In the genomic region with DNA sequence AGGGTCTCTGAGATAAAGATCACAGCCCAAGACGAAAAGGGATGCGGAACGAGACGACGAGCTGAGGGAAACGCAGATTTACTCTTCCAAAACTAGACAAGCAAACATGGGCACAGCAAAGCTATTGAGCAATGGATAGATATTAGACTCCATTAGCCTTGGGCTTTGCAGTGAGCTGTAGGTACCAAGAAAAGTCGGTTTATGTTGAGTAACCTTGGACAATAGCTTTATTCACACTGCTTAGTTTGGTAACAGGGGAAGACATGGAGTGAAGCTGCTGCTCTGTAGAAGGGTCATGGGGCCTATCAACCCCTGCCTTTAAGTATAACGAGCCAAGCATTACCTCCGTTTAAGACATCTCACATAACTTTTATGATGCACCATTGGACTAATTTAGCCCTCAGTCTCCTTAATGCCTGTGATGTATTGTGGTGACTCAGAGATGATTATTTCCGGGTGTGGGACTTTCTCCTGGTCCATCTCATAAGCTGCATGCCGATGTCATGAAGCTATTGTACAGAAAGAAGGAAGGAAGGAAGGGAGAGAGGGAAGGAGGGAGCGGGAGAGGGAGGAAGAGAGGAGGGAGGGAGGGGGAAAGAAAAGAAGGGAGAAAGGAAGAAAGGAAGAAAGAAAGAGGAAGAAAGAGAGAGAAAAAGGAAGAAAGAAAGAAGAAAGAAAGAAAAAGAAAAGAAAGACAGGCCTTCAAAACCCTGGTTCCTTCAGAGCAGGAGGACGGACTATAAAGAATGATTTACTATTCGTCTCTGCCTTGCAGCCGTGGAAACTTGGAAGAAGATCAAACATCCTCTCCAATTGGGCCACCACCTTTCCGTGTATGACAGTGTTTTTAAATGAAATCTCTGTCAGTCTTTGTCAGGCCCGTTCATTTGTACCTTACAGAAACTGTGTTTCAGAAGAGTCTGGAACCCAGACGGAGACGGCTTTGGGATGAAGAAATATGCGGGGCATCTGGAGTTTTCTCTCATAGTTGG, we compare ENCODE assay signal across 18 mouse cellular contexts. TPM values are rescaled to one million over a fixed set of nuclear protein-coding genes. Genes with fewer than 3 reads are reported as not detected.
DNase-seq lines count a peak whose midpoint lies in the region; ATAC-seq and TF ChIP-seq lines count a peak whose summit lies in the region.
"Had no signal": no experiment of that assay in that cellular context is flagged by ENCODE, and none has a peak within 500 bp of the region (broad histone marks: within the 10 kb centered on the region; RNA-seq: fewer than 3 reads in every experiment).

No protein-coding gene starts in this region.

- ATAC-seq in forebrain, embryonic 14.5 days: no peak
- ATAC-seq in forebrain, embryonic 16.5 days: no peak
- ATAC-seq: liver, postnatal 0 days had no signal

- no peak for TF ChIP-seq CTCF in layer of hippocampus, adult 2 months (conservative IDR thresholded peaks at IDR 0.05)

- DNase-seq in forebrain, embryonic 14.5 days (ENCODE audit: low spot score): peak; percentile 35
- no peak for DNase-seq in layer of hippocampus, adult 2 months (ENCODE audit: low spot score in 2 of 2)
- DNase-seq in layer of hippocampus, postnatal 25 days (ENCODE audit: extremely low spot score in 1 of 2, low spot score in 1 of 2): no peak
- peak; percentile 69 for DNase-seq in 3T3-L1 (ENCODE audit: low read depth, low spot score)
- DNase-seq in fat pad, adult 2 months (ENCODE audit: extremely low read depth, low read depth, low spot score): peak; percentile 73
- no peak for DNase-seq in frontal cortex, postnatal 14 days (ENCODE audit: low spot score in 2 of 2)
- DNase-seq in embryo, embryonic 9.5 days (ENCODE audit: extremely low spot score): no peak
- DNase-seq: adrenal gland, adult 8-10 months; cerebellum, adult 9-11 months; embryo, embryonic 11 days; kidney, adult 11 months; liver, postnatal 0 days; right cerebral cortex, postnatal 14 days had no signal

- WGBS in forebrain, embryonic 14.5 days: 46% methylated on average over 20 of the region's 20 CpGs
- 50% methylated on average over 20 of the region's 20 CpGs for WGBS in forebrain, embryonic 16.5 days

- no peak overlapping the region for H3K27ac ChIP-seq in forebrain, embryonic 14.5 days (ENCODE audit: low read depth, low read length)
- H3K27ac ChIP-seq in forebrain, embryonic 16.5 days (ENCODE audit: low read length): no peak overlapping the region
- H3K27ac ChIP-seq in layer of hippocampus, adult 2 months: peak overlapping the region; percentile 25; the same call in 1 of the 2 replicates
- H3K27ac ChIP-seq: hindbrain, embryonic 15.5 days had no signal

- H3K9me3 ChIP-seq in forebrain, embryonic 14.5 days (replicated peaks; ENCODE audit: control insufficient read depth, low read length): no peaks in the 10 kb centered on the region
- H3K9me3 ChIP-seq in forebrain, embryonic 16.5 days (ENCODE audit: control insufficient read depth, low read length): no peaks in the 10 kb centered on the region
- H3K9me3 ChIP-seq: hindbrain, embryonic 15.5 days had no signal

- H3K4me2 ChIP-seq in forebrain, embryonic 14.5 days (ENCODE audit: low read length): no peak overlapping the region
- H3K4me2 ChIP-seq in forebrain, embryonic 16.5 days (ENCODE audit: low read length): no peak overlapping the region
- H3K4me2 ChIP-seq: hindbrain, embryonic 15.5 days had no signal

- no peak overlapping the region for H3K4me3 ChIP-seq in forebrain, embryonic 14.5 days (ENCODE audit: low read depth, low read length)
- no peak overlapping the region for H3K4me3 ChIP-seq in forebrain, embryonic 16.5 days (replicated peaks; ENCODE audit: low read length)
- H3K4me3 ChIP-seq in layer of hippocampus, adult 2 months: no peak overlapping the region
- H3K4me3 ChIP-seq: hindbrain, embryonic 15.5 days had no signal

- 0 out of 2 replicates have a peak, but pooled peaks cover 3% of the 10 kb centered on the region for H3K27me3 ChIP-seq in forebrain, embryonic 14.5 days (replicated peaks; ENCODE audit: control insufficient read depth, insufficient read depth, low read length)
- no peaks in the 10 kb centered on the region; the same call in 1 of the 2 replicates for H3K27me3 ChIP-seq in forebrain, embryonic 16.5 days (replicated peaks; ENCODE audit: control insufficient read depth, insufficient read depth, low read length)
- H3K27me3 ChIP-seq: hindbrain, embryonic 15.5 days had no signal

- H3K4me1 ChIP-seq in forebrain, embryonic 14.5 days (ENCODE audit: control insufficient read depth, insufficient read depth, low read length): 0 out of 2 replicates have a peak, but pooled peaks cover 7% of the 10 kb centered on the region
- H3K4me1 ChIP-seq in forebrain, embryonic 16.5 days (replicated peaks; ENCODE audit: control insufficient read depth, insufficient read depth, low read length): no peaks in the 10 kb centered on the region; the same call in 1 of the 2 replicates

- no peak overlapping the region for H3K9ac ChIP-seq in forebrain, embryonic 14.5 days (ENCODE audit: low read length)
- no peak overlapping the region for H3K9ac ChIP-seq in forebrain, embryonic 16.5 days (replicated peaks; ENCODE audit: low read depth, low read length)
- H3K9ac ChIP-seq: hindbrain, embryonic 15.5 days; liver, postnatal 0 days had no signal

- no peaks in the 10 kb centered on the region for H3K36me3 ChIP-seq in forebrain, embryonic 14.5 days (ENCODE audit: control insufficient read depth, insufficient read depth, low read length)
- no peaks in the 10 kb centered on the region for H3K36me3 ChIP-seq in forebrain, embryonic 16.5 days (ENCODE audit: control insufficient read depth, insufficient read depth)
- H3K36me3 ChIP-seq: hindbrain, embryonic 15.5 days had no signal

RNA-seq across cellular contexts. Expression of gene Npvf, which starts 26.3 kb away (rescaled TPM):
- polyA plus RNA-seq in forebrain, embryonic 14.5 days (2014; fragmentation: Nextera tagmentation; extraction: Ambion mirVana): 0.74 TPM in 2 replicates
- not detected in 2 replicates for polyA plus RNA-seq in forebrain, embryonic 16.5 days (2015; fragmentation: Nextera tagmentation; extraction: Ambion mirVana)
- total RNA-seq in layer of hippocampus, adult 2 months (2021): not detected
- total RNA-seq in layer of hippocampus, postnatal 25 days (2021): not detected
- total RNA-seq: adrenal gland, adult 8-10 months; ES-E14; gastrocnemius, postnatal 4 days had no signal
- polyA plus RNA-seq: heart, embryonic 16.5 days; liver, postnatal 0 days had no signal

Comparison
In these comparisons a context has a peak if more than half of its experiments do, and no peak if none do; other contexts are left out.
1. DNase-seq: peak in forebrain, embryonic 14.5 days (single experiment), 3T3-L1 (single experiment) and fat pad, adult 2 months (single experiment); none in layer of hippocampus, adult 2 months (0 of 2), layer of hippocampus, postnatal 25 days (0 of 2), frontal cortex, postnatal 14 days (0 of 2) and embryo, embryonic 9.5 days (single experiment).